Mouse (Mus musculus) megakaryocyte, embryonic 14.5 days (primary cell): Measurements from ENCODE around the gene Mak. TPM values are rescaled to one million over a fixed set of nuclear protein-coding genes. Genes with fewer than 3 reads are reported as not detected.

ENCODE experiments used
- H3K27me3 ChIP-seq: replicated peaks from 2 replicates; pipeline ENCODE3; 2012; ENCODE audit warnings: inconsistent platforms
- H3K36me3 ChIP-seq: replicated peaks from 2 replicates; pipeline ENCODE3; 2012; ENCODE audit warnings: low read length, inconsistent platforms, mixed read lengths
- H3K4me1 ChIP-seq: 2 replicates; pipeline ENCODE4 v1.6.1; 2012; ENCODE audit warnings: inconsistent platforms
- H3K4me3 ChIP-seq: replicated peaks from 2 replicates; pipeline ENCODE3; 2012; ENCODE audit warnings: moderate library complexity, mild to moderate bottlenecking, inconsistent platforms
- H3K9me3 ChIP-seq: 2 replicates; pipeline ENCODE4 v1.6.1; 2012; ENCODE audit warnings: inconsistent platforms
- FLI1 ChIP-seq: IDR thresholded peaks from 2 replicates; pipeline ENCODE4 v1.6.1; 2012; ENCODE audit warnings: low read length, inconsistent platforms, mixed read lengths
- GATA1 ChIP-seq: IDR thresholded peaks from 3 replicates; pipeline ENCODE4 v1.6.1; 2012; ENCODE audit warnings: mixed read lengths, low read length, inconsistent platforms, borderline replicate concordance
- polyA plus RNA-seq: library from polyadenylated mRNA; stranded (reverse); fragments of >175 nt; gene quantifications from 2 replicates; pipeline ENCODE4 v1.2.3, GENCODE M21; 2012; ENCODE audit warnings: low replicate concordance; ENCODE audit not compliant: insufficient read depth

The Mak gene
- polyA plus RNA-seq, 1 experiment = not detected

DNA sequence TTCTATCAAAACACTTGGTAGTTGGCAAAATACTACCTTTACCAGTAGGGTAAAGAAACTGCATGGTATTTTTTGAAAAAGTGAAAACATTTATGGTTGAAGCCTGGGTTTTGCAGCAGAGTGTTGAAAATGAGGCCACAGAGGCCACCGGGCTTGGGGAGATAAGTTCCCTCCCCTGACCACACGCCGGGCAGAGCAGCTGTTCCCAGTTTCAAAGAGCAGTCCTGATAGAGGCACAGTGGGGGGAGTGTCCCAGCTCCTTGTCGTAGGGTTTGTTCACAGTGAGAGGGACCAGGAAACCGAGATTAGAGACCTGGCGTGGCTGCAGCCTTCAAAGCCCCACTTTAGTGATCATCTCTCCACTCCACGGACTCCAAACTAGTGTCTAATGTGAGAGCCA, 59.0 kb downstream of the Mak start:
- Histone ChIP-seq H3K27me3 (no peaks in the 10 kb centered on the region), H3K36me3 (peaks cover 78% of the 10 kb centered on the region), H3K4me1 (peaks cover 52% of the 10 kb centered on the region), H3K9me3 (no peaks in the 10 kb centered on the region), H3K4me3 (peak overlapping the region; percentile 69)
- TF ChIP-seq FLI1 (no peak), GATA1 (no peak)

DNA sequence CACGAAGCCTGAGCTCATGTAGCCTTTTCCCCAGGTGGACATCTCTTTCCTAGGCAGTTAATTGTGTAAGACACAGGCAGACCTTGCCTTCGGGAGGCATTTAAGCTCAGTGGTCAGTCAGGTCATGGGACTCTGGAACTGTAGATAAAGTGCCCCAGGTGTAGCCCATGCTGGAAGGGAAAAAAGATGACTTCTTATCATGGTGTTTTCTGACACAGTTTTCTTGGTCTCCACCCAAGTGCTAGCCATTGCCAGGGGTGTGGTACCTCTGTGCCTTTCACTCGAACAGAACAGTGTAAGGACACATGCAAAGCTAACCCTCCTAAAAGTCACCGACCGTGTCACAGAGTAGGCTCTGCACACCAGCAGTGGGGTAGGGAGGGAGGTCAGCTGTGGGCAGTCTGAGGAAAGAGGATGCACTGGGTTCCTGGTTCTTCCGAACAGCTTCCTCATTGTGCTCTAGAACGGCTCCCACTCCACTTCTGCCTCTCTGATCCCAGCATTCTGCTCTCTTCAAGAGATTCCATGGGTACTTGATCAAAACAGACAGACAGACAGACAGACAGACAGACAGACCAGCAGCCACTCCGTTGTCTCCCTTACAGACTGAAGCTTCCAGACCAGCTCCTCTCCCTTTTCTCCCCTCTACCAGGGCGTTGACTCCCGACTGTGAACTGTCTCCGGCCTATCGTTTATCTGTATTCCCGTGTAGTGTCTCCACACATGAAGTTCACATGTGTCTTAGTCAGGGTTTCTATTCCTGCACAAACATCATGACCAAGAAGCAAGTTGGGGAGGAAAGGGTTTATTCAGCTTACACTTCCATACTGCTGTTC, 60.5 kb downstream of the Mak start:
- Histone ChIP-seq H3K9me3 (no peaks in the 10 kb centered on the region), H3K4me1 (peaks cover 67% of the 10 kb centered on the region), H3K27me3 (no peaks in the 10 kb centered on the region), H3K4me3 (peak overlapping the region; percentile 67), H3K36me3 (peaks cover 83% of the 10 kb centered on the region)
- TF ChIP-seq FLI1 = no peak
- TF ChIP-seq GATA1 = no peak

DNA sequence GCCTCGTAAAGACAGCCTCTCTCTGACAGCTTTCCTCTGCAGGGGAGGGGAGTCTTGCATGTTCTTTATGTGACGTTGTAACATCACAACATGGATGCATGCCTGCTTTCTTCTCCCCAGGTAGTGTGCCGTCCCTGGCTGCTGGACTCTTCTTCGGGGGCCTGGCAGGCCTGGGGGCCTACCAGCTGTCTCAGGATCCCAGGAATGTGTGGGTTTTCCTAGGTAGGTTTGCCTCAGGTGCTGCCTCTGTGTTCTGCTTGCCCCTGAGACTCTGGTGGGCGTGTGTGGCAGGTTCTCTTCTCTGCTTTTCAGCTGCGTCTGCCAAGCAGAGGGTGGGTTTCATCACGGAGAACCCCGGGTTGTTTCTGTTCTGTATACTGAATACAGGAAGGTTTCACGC, 61.3 kb downstream of the Mak start:
- H3K4me1 ChIP-seq = peaks cover 72% of the 10 kb centered on the region
- no peaks in the 10 kb centered on the region for H3K9me3 ChIP-seq
- TF ChIP-seq GATA1 = no peak
- no peak for TF ChIP-seq FLI1
- H3K36me3 ChIP-seq = peaks cover 80% of the 10 kb centered on the region
- no peaks in the 10 kb centered on the region for H3K27me3 ChIP-seq
- peak overlapping the region; percentile 4 for H3K4me3 ChIP-seq

DNA sequence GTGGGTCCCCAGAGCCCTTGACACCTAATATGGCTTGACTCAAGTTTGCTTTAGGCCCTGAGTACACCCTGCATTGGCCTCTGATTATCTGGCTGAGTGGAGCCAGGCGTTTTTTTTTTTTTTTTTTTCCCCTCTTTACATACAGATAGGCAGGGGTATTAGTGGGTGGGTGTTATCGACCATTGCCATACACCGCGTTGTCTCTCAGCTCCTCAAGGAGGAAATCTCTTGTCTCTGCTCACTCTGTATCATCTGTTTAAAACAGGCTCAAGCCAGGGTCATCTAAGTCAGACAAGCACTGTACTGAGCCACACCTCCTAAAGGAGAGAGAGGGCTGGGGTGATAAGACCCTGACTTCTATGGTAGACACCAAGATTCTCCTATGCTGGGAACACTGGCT, 61.7 kb downstream of the Mak start:
- Histone ChIP-seq H3K4me3 (peak overlapping the region; percentile 24), H3K9me3 (no peaks in the 10 kb centered on the region), H3K4me1 (peaks cover 76% of the 10 kb centered on the region), H3K27me3 (no peaks in the 10 kb centered on the region), H3K36me3 (peaks cover 80% of the 10 kb centered on the region)
- TF ChIP-seq FLI1 (no peak), GATA1 (no peak)

DNA sequence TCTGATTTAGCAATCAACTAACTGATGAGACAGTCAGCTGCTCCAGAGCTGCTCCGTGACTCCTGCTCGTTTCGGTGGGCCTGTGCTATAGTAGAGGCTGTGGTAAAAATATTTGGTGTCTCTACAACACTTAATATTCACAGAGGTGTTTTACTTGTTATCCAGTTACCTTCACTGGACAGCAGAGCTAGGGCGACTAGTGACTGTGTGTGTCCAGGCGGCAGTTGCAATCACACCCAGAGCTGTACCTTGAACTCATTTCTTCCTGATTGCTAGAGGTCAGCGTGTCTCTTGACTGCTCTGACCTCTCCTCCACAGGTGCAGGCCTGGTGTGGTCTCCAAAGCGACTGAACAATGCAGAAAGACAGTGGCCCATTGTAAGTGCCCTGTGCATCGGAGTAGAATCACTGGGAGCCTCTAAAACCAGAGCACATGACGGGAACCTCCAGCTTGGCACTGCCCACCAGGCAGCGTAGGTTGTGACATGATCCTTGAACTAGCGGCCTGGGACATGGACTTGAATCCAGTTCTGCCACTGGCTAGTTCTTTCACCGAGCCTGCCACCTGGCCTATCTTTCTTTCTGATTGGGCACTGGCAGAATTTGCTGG, 62.6 kb downstream of the Mak start:
- H3K27me3 ChIP-seq = no peaks in the 10 kb centered on the region
- peak overlapping the region; percentile 95 for H3K4me3 ChIP-seq
- H3K36me3 ChIP-seq = peaks cover 80% of the 10 kb centered on the region
- H3K4me1 ChIP-seq = peaks cover 83% of the 10 kb centered on the region
- no peaks in the 10 kb centered on the region for H3K9me3 ChIP-seq
- TF ChIP-seq GATA1 (no peak), FLI1 (no peak)

DNA sequence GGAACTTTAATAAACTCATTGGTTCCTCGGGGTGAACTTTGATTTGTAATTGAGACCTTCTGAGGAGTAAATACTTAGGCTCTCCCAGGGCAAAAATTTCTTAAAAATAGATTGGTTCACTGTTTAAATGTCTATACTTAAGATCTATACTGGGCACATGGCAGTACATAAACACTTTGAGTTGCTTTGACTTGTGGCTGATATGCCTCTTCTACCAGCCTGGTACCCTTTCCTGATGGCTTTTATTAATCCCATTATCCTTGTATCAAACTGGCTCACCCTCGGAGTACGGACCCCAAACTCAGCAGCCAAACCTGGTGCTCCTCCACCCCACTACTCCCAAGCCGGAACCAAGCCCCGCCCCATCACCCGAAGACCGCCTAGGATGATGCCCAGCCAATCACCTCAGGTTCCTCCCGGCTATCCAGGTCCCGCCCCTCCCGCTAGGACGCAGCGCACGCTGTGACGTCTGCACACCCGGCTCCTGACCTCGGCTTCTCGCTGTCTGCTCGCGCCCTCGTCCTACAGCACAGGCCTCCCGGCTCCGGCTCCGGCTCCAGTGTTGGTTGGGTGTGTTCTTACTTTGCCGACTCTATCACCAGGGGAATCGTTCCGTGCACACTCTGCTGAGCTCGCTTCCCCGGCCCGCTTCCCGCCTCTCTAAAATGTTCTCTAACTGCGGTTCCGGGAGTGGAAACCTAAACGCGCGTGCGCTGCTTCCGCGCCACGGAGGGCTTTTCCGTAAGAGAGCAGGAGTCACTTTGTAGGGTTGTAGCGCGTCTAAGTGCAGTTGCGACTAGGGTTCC, 63.5 kb downstream of the Mak start, which contains the start of gene Tmem14c:
Gene Tmem14c, plus strand, starts transcription at position 464 of the 806 bp plus-strand sequence.
- peaks cover 81% of the 10 kb centered on the region for H3K4me1 ChIP-seq
- TF ChIP-seq FLI1 (no peak), GATA1 (no peak)
- no peaks in the 10 kb centered on the region for H3K27me3 ChIP-seq
- no peaks in the 10 kb centered on the region for H3K9me3 ChIP-seq
- H3K36me3 ChIP-seq = peaks cover 80% of the 10 kb centered on the region
- peak within 1 kb of the TSS; percentile 95 for H3K4me3 ChIP-seq

DNA sequence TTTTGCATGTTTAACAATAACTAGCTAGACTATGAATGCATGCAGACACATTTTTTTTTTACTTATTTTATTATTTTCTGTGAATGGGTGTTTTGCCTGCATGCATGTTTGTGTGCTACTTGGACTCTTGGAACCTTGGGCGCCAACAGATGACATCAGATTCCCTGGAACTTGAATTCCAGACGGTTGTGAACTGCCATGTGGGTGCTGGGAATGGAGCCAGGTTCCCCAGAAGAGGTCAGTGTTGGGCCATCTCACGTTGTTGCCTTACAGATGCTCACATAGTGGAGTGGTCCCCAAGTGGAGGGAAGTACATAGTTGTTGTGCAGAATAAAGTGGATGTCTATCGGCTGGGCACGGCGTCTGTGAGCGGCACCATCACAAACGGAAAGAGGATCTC, 70.6 kb downstream of the Mak start:
- no peaks in the 10 kb centered on the region for H3K27me3 ChIP-seq
- TF ChIP-seq GATA1 = no peak
- TF ChIP-seq FLI1 = no peak
- peaks cover 42% of the 10 kb centered on the region for H3K4me1 ChIP-seq
- H3K4me3 ChIP-seq = no peak overlapping the region
- H3K9me3 ChIP-seq = no peaks in the 10 kb centered on the region
- H3K36me3 ChIP-seq = peaks cover 96% of the 10 kb centered on the region

DNA sequence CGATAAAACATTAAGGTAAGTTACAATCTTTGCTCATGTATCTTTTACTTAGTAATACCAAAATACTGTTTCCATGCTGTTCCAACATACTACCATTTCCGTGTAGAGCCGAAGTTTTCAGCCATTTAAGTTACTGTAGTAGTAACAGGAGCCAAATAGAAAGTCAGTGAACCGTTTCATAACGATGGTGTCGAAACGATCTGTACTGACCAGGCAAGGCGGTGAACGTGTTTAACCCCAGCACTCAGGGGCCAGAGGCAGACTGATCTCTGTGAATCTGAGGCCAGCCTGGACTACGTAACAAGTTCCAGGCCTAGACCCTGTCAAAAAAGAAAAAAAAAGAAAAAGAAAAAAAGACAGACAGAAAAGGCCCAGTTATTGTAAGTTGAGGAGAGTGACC, 71.2 kb downstream of the Mak start:
- H3K27me3 ChIP-seq = no peaks in the 10 kb centered on the region

DNA sequence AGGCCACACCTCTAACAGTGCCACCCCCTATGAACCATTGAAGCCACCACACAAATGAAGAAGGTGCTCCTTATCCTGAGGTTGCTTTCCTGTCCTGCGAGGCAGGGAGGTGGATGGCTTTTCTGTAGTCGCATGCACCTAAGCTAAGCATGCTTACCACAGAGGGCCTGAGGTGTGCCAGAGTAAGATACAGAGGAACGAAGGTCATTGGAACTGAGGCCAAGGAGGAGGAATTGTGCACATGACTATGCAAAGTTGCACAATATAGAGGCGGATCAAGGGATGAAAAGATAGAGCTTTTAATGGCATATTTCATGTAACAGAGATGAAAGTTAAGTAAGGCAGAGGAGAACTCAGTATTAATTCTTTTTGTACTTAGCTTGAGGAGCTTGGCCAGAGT, 73.3 kb downstream of the Mak start:
- Histone ChIP-seq H3K4me1 (peaks cover 42% of the 10 kb centered on the region), H3K36me3 (peaks cover 86% of the 10 kb centered on the region), H3K9me3 (no peaks in the 10 kb centered on the region), H3K4me3 (no peak overlapping the region), H3K27me3 (no peaks in the 10 kb centered on the region)
- no peak for TF ChIP-seq GATA1
- no peak for TF ChIP-seq FLI1

More for the DNA sequence above, 71.2 kb downstream of the Mak start:
- Histone ChIP-seq H3K4me1 (peaks cover 43% of the 10 kb centered on the region), H3K4me3 (no peak overlapping the region), H3K9me3 (no peaks in the 10 kb centered on the region), H3K36me3 (peaks cover 97% of the 10 kb centered on the region)
- TF ChIP-seq GATA1 (no peak), FLI1 (no peak)

DNA sequence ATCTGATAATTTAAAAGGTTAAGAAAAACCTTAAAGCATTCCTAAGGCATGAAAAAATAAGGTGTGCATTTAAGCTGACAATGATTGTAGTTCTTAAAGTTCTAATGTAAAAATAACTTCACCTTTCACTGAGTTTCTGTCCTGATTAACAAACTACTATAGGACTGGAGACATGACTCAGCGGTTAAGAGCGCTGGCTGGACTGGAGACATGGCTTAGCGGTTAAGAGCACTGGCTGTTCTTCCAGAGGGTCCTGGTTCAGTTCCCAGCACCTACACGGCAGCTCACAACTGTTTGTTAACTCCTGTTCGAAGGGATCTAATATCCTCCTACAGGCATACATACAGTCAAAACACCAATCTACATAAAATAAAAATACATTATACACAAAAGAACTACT, 77.5 kb downstream of the Mak start:
- TF ChIP-seq GATA1 (no peak), FLI1 (no peak)
- H3K4me3 ChIP-seq = peak overlapping the region; percentile 98
- peaks cover 54% of the 10 kb centered on the region for H3K4me1 ChIP-seq

More for the DNA sequence above, 77.5 kb downstream of the Mak start:
- Histone ChIP-seq H3K9me3 (no peaks in the 10 kb centered on the region), H3K27me3 (no peaks in the 10 kb centered on the region), H3K36me3 (peaks cover 43% of the 10 kb centered on the region)
